13 mouse cellular contexts compared by ENCODE assay signal in the genomic region with DNA sequence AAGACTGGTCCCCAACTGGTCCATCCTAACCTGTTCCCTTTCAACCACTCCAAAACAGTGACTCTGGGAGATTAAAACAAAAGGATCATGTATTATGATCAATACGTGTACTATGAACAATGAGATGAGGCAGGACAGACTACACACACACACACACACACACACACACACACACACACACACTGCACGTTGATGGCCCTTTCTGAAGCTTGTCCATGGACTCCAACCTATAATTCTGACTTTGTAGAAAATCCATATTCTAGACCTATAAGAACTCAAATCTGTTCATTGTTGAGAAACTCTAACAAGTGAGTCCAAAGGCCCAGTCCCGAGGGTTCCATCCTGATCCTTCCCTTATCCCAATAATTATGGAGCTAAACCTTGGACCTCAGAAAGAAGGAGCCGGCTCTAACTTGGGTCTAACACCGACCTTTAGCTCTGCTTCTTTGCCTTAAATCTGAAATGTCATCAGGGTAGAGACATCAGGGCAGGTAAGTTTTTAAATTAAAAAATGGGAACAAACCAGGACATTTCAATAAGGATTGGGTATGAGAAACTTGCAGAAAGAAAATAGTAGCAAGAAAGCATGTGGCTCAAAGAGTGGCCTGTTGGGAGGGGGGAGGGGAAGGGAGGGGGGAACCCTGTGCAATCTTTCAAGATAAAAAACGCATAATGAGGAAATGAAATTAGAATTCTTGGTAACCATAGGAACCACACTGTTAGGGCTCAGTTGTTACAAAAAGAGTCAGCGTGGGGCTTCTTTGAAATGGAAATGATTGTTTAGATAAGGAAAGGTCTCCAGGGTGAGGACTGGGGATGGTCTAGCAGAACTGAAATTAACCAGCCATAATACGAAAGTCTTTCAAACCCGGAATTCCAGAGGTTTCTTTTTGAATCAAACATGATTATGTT.
DNase-seq lines count a peak whose midpoint lies in the region; ATAC-seq and TF ChIP-seq lines count a peak whose summit lies in the region.
"Had no signal": no experiment of that assay in that cellular context is flagged by ENCODE, and none has a peak within 500 bp of the region (broad histone marks: within the 10 kb centered on the region; RNA-seq: fewer than 3 reads in every experiment).

No protein-coding gene starts in this region.

- no peak for TF ChIP-seq CTCF in liver, postnatal 0 days (IDR thresholded peaks at IDR 0.05; ENCODE audit: low read depth)

- H3K27me3 ChIP-seq in forebrain, embryonic 14.5 days (replicated peaks; ENCODE audit: control insufficient read depth, insufficient read depth, low read length): no peaks in the 10 kb centered on the region
- H3K27me3 ChIP-seq in liver, postnatal 0 days (ENCODE audit: insufficient read depth, low read length): no peaks in the 10 kb centered on the region
- H3K27me3 ChIP-seq: liver, embryonic 15.5 days had no signal

- no peak overlapping the region for H3K27ac ChIP-seq in forebrain, embryonic 14.5 days (ENCODE audit: low read depth, low read length)
- no peak overlapping the region for H3K27ac ChIP-seq in liver, postnatal 0 days (ENCODE audit: low read depth)
- H3K27ac ChIP-seq: heart, adult 2 months; liver, embryonic 15.5 days had no signal

- H3K9ac ChIP-seq in forebrain, embryonic 14.5 days (ENCODE audit: low read length): no peak overlapping the region
- no peak overlapping the region for H3K9ac ChIP-seq in liver, postnatal 0 days (replicated peaks)
- H3K9ac ChIP-seq: liver, embryonic 15.5 days had no signal

- H3K4me3 ChIP-seq in forebrain, embryonic 14.5 days (ENCODE audit: low read depth, low read length): no peak overlapping the region
- no peak overlapping the region for H3K4me3 ChIP-seq in liver, postnatal 0 days (ENCODE audit: low read depth, low read length)
- H3K4me3 ChIP-seq: heart, adult 2 months; liver, embryonic 15.5 days had no signal

- H3K36me3 ChIP-seq in forebrain, embryonic 14.5 days (ENCODE audit: control insufficient read depth, insufficient read depth, low read length): no peaks in the 10 kb centered on the region
- H3K36me3 ChIP-seq in liver, postnatal 0 days (replicated peaks; ENCODE audit: insufficient read depth, low read length): no peaks in the 10 kb centered on the region
- H3K36me3 ChIP-seq: liver, embryonic 15.5 days had no signal

- peaks cover 7% of the 10 kb centered on the region for H3K4me1 ChIP-seq in forebrain, embryonic 14.5 days (ENCODE audit: control insufficient read depth, insufficient read depth, low read length)
- no peaks in the 10 kb centered on the region for H3K4me1 ChIP-seq in liver, postnatal 0 days (ENCODE audit: insufficient read depth)
- H3K4me1 ChIP-seq: liver, embryonic 15.5 days had no signal

- 21% methylated on average over 9 of the region's 9 CpGs for WGBS in forebrain, embryonic 14.5 days
- WGBS in liver, postnatal 0 days (ENCODE audit: insufficient replicate concordance): 56% methylated on average over 9 of the region's 9 CpGs

- ATAC-seq in forebrain, embryonic 14.5 days: peak; percentile 75
- ATAC-seq in megakaryocyte-erythroid progenitor cell, adult 5-6 weeks (replicated peaks; ENCODE audit: low FRiP score, low TSS enrichment, poor library complexity, severe bottlenecking): 0 out of 2 replicates have a peak, but pooled peaks have one; percentile 44
- no peak for ATAC-seq in liver, postnatal 0 days

- H3K9me3 ChIP-seq in forebrain, embryonic 14.5 days (replicated peaks; ENCODE audit: control insufficient read depth, low read length): no peaks in the 10 kb centered on the region
- no peaks in the 10 kb centered on the region for H3K9me3 ChIP-seq in liver, postnatal 0 days (ENCODE audit: low read length)
- H3K9me3 ChIP-seq: liver, embryonic 15.5 days had no signal

- H3K4me2 ChIP-seq in forebrain, embryonic 14.5 days (ENCODE audit: low read length): no peak overlapping the region
- H3K4me2 ChIP-seq in liver, postnatal 0 days (ENCODE audit: low read depth, low read length): no peak overlapping the region
- H3K4me2 ChIP-seq: liver, embryonic 15.5 days had no signal

- TF ChIP-seq EP300 in liver, postnatal 0 days (IDR thresholded peaks at IDR 0.05; ENCODE audit: low read depth): no peak

- DNase-seq in A20 (ENCODE audit: low read depth, low spot score) (peak; percentile 73), R1 (ENCODE audit: low read depth, low spot score) (peak; percentile 48)
- DNase-seq in forebrain, embryonic 14.5 days (ENCODE audit: low spot score): peak; percentile 81
- DNase-seq in adrenal gland, adult 18-20 months (ENCODE audit: low spot score in 2 of 2): no peak
- DNase-seq in ovary, adult 18-20 months (ENCODE audit: low spot score): no peak
- no peak for DNase-seq in kidney, postnatal 10 days
- no peak for DNase-seq in liver, postnatal 0 days
- DNase-seq: cerebellum, adult 8-10 months; heart, adult 2 months; kidney, postnatal 36 days; right cerebral cortex, postnatal 4 days had no signal

Comparison
In these comparisons a context has a peak if more than half of its experiments do, and no peak if none do; other contexts are left out.
1. DNase-seq: peak in A20 (single experiment), R1 (single experiment) and forebrain, embryonic 14.5 days (single experiment); none in adrenal gland, adult 18-20 months (0 of 2), ovary, adult 18-20 months (single experiment), kidney, postnatal 10 days (single experiment) and liver, postnatal 0 days (single experiment).